Mouse (Mus musculus): ENCODE results near the gene Taok3.

DNA sequence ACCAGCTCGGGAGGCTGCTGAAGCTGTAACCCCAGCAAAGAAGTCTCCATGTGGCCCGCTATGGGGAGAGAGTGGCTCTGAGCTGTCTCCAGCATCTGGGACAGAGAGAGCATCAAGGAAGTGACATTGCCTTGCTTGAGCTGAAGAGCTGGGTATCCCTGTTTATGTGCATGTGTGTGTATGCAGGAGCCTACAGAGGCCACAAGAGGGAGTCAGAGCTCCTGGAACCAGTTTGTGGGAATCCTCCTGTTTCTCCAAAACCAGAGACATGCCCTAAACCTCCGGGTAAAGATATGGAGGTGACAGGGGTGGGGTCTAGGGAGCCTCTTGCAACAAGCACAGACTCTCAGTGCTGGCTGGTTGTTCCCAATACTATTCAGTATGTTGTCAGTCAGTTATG is 171.4 kb downstream of the Taok3 start:
- no peak for TF ChIP-seq GATA1 (IDR thresholded peaks at IDR 0.05; ENCODE audit: borderline replicate concordance, low read length)
- no peak for TF ChIP-seq CTCF (IDR thresholded peaks at IDR 0.05; ENCODE audit: low read depth, low read length)
- TF ChIP-seq GATA2 (IDR thresholded peaks at IDR 0.05; ENCODE audit: borderline replicate concordance, low read depth, low read length), result no peak

Measured in G1E (cell line).